Mouse (Mus musculus) thymus, postnatal 4 days (tissue): Measurements from ENCODE around the gene Lmbrd1.
"Not testable (repeated sequence)": the region's sequence is repeated elsewhere in the genome, so short reads cannot be mapped to it uniquely, and the experiment has no call there.

Experiments used
- DNase-seq: peaks from one replicate; pipeline ENCODE4 v3.0.0; 2021

The Lmbrd1 gene

DNA sequence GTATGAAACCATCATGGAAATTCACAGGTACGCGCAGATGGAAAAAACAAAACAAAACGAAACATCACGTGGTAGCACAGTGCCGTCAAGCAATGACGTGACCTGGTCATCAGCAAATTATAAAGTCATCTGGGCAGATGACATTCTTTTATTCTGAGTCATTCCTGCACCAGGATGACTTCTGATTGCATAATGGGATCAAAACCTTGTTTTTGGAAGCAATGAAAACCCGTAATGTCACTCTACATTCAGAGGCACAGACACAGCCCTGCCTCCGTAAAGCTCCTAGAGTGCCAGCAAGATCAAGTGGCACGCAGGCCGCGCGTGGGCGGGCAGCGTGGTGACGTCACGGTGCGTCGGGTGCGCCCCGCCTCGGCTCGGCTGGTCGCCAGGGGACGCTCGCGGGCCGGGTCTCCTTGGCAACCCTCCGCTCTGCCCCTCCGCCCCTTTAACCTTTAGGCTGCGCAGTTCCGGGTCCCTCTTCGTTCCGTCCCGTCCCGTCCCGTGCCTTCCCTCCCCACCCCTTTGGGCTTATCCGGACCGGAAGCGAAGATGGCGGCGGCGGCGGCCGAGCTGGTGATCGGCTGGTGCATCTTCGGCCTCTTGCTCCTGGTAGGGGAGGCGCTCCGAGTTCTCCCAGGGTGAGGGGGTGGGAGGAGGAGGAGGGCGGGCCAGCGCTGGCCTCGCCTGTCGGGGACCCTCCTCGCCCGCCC is at the start of gene Lmbrd1:
Gene Lmbrd1, plus strand, starts transcription at position 426 of the 713 bp plus-strand sequence.
- DNase-seq, result peak; percentile 99

DNA sequence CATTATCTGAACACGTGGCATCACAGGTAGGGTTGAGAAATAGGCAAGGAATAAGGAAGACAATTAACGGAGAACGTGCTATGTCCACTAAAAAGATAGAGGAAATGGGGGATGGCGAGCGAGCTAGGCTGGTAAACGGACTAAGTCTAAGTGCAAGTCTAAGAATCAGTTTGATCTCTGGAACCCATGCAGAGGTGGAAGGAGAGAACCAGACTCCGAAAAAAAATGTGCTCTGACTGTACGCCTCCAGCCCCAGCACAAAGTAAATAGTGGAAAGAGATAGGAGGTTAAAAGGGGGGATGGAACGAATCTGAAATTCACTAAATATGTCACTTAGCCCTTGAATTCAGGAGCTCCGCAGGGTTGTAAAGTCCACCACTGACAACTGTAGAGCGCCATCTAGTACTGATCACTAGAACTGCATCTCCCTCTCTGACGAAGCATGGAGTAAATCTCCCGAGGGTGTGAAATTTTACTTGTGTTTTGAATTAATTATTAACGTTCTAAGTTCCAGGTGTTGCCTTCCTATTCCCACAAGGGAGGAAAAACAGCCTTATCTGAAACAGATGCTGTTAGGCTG is 44.8 kb upstream of the Lmbrd1 start:
- DNase-seq, result no peak

DNA sequence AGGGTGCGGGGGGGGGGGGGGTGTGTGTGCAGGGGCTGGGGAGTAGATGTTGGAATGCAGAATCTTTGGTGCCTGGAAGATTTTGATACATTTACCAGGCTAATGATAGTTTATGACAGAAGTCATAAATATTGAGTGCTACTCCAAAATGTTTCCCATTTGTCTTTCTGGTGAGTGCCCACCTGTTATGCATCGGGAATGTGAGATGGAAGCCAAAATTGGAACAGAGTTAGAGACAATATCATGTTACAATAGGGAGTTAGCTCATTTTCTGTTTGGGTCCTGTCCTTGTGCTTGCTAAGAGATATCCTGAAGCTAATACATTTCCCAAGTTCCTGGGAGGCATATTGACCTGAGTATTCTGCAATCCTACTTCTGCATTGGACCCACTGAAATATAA is 28.3 kb upstream of the Lmbrd1 start:
- no peak for DNase-seq

DNA sequence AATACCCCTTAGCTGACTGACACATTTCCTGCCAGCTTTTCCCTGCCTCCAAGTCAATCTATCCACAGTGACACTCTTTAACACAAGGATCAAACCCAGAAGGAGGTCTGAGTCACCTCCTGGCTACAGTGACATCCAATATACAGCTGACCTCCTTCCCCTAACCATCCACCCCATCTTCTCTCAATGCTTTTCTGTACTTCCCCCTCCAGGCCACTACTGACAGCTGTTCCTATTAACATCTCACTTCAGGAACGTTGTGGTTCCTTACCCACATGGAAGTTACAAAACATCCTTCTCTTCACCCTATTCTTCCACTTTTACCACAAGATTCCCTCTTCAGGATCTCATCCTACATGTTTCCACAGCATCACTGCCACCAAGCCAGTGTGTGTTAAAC is 18.5 kb upstream of the Lmbrd1 start:
- no peak for DNase-seq

DNA sequence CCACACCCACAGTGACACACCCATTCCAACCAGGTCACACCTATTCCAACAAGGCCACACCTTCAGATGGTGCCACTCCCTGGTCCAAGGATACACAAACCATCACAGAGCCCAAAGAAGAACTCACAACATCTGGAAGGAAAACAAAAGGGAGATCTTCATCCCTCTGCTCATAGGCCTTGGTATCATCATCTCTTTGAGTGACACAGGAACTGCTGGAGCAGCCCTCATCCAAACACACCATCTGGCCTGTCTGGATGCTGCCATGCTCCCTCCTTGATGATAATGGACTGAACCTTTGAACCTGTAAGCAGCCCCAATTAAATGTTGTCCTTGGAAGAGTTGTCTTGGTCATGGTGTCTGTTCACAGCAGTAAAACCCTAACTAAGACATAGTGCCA is 17.8 kb upstream of the Lmbrd1 start:
- DNase-seq, result not testable (repeated sequence)

DNA sequence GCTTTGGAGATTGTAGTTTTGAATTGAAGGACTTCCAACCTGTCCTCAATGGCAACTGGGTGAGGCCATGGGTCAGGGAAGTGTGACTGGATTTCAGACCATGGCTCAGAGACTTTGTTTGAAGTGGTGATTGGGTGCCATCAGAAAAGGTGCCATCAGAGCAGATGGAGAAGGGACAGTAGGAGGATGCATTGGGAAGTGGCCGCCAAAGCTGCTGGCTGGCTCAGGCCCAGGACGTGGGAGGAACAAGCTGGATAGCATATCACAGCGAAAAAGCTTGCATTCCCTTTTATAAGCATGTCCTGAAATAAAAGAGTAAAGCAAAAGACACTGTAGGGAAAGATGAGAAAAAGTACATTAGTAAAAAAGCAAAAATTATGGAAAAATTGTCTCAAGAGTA is 16.9 kb upstream of the Lmbrd1 start:
- DNase-seq, result no peak

DNA sequence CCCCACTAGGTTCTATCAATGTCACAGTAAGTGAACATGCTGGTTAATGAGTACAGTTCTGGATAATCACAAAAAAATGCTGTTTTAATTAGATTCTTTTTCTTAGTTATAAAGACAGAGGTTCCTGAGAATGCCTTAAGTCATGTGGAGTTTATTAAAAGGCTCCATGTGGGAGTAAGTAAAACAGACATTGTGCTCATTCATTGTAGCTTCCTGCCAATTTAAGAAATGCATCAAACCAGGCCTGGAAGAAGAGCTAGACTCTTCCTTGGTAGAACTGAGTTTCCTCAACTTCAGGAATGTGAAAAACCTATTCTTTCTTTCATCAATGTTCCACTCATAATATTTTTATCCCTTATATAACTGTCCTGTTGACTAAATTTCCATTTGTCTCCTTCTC is 14.3 kb upstream of the Lmbrd1 start:
- no peak for DNase-seq

DNA sequence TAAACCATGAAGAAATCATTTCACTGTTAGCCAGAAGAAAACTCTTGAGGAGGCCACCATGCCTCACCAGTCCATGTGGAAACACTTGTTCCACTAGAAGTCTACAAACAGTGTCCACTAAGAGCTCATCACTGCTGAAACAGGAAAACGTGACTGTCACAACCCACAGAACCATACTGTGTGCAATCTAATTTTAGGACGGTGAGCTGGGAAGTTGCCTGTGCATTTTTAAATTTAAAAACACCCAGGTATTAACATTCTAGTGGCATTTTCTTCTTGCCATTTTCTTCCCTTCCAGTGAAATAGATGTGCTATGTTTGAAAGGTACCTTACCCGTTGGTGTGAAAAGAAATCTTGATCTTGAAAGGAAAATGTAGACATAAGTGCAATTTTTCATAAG is 5.2 kb upstream of the Lmbrd1 start:
- no peak for DNase-seq

DNA sequence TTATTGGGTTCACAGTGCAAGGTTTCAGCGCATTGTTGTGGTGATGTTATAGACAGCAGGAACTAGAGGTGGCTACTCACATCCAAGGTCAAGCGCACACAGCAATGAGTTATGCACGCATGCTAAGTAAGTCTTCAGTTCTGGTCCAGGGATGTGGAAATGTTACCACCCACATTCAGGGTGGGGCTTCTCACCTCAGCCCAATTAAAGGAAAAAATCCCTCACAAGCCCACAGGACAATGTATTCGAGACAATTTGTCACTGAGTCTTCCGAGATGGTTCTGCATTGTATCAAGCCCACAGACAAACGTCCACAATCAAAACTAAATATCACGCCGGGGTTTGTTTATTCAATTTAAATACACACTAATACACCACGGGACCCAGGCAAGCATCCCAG is 724 bp upstream of the Lmbrd1 start:
- no peak for DNase-seq

DNA sequence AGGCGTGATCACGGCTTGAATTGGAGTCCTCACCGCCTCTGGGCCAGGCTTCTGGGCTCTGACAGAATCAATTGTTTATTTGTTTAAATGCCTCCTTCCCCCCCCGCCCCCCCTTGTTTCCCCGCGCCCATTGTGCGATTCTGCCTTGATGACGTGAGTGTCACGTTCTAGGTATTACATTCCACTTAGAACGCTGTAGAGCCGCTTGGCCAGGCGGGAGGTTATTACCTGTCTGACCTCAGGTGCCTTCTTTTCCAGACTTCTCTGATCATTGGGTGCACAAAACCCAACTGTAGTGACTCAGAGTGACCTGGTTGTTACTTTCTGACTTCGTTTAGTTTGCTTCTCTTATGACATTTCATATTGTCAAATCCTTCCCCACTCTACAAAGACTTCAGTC is 641 bp downstream of the Lmbrd1 start:
- DNase-seq, result no peak

DNA sequence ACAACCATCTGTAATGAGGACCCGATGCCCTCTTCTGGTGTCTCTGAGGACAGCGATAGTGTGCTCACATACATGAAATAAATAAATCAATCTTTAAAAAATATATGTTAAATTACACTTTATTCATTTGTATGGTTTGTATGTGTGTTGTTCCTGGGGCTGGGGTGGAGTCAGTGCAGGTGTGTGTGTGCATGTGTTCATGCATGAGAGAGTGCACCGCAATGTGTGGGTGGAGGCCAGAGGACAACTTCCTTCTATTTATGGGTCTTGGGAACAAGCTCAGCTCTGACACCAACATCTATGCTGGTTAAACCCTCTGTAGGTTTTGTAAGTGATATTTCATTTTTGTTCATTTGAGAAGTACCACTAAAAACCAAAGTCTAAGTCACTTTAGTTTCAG is 2.6 kb downstream of the Lmbrd1 start:
- DNase-seq, result no peak

DNA sequence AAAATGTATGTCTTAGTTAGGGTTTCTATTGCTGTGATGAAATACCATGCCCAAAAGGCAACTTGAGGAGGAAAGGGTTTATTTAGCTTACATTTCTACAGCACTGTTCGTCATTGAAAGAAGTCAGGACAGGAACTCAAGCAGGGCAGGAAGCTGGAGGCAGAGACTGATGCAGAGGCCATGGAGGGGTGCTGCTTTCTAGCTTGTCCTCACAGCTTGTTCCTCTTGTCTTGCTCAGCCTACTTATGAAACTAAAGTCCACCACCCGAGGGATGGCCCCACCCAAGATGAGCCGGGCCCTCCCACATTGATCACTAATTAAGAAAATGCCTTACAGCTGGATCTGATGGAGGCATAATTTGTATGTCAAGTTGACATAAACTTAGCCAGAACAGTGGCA is 3.5 kb downstream of the Lmbrd1 start:
- DNase-seq, result no peak

DNA sequence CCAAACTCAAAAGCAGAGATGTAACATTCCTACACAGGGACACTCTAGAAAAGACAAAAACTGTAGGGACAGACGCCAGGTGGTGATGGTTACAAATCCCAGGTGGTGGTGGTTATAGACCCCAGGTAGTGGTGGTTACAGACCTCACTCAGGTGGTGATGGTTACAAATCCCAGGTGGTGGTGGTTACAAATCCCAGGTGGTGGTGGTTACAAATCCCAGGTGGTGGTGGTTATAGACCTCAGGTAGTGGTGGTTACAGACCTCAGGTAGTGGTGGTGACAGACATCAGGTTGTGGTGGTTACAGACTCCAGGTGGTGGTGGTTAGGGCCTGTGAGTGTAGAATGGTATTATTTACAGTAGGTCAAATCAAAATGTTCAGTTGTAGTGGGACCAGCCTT is 5.5 kb downstream of the Lmbrd1 start:
- DNase-seq, result no peak

DNA sequence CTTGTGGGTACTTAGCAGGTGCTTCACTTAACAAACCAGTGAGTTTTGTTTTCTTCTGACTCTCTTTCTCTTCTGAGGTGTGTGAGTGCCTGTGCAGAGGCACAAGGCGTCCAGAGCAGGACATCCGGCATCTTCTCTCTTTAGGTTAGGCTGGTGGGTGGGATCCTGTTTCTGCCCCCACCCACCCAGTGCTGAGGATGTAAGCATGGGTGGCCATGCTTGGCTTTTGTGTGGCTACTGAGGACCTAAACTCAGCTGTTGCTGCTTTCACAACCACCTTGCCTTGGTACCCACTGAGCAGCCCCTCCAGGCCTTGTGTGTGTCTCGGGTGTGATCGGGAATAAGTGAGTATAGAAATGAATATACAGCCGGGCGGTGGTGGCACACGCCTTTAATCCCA is 7.2 kb downstream of the Lmbrd1 start:
- no peak for DNase-seq

DNA sequence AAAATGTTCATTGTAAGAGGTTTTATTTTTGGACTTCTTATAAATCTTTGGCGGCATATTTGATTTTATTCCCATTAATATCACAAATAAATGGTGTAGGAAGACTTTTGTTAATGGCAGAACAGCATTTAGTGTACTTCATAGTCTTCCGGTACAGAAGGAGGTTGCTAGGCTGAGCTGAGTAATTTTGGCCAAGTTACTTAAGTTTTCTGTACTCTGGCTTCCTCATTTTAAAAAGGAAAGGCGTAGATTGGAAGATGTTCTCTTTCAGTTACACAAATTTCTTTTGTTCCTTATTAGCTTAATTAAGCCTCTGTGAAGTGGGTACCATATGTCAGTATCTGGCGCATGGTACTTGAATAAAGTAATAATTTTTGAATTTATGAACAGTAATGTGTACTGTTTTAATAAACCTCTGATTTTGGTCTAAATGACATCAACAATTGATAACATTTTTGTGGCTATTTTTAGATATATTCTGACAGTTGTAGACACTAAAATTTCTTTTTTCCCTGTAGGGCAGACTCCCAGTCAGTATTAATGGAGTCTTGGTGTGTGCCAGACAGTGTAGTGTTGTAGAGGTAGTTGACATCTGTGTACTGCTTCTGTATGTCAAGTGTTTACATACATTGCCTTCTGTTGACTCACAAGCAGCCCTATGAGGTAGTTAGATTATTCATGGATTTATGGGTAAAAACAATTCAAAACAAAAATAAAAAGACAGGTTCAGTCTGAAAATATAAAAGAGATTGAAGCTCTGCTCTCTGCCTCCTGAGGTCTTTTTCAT is 8.0 kb downstream of the Lmbrd1 start:
- no peak for DNase-seq

DNA sequence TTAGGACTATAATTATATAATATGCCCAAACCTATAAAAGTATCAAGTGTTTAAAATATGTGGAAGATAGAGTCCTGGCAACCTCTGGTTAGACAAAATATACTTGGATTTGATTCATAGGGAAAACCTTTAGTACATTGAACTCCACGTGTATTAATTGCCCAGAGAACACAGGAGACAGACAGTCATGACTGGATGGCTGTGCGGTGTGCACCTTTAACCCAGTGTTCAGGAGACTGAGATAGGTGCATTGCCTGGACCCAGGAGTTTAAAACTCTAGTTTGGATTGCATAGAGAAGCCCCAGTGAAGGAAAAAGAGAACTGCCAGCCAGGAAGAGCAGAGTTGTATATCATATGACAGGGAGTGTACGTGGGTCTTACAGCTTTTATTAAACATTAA is 19.2 kb downstream of the Lmbrd1 start:
- no peak for DNase-seq

DNA sequence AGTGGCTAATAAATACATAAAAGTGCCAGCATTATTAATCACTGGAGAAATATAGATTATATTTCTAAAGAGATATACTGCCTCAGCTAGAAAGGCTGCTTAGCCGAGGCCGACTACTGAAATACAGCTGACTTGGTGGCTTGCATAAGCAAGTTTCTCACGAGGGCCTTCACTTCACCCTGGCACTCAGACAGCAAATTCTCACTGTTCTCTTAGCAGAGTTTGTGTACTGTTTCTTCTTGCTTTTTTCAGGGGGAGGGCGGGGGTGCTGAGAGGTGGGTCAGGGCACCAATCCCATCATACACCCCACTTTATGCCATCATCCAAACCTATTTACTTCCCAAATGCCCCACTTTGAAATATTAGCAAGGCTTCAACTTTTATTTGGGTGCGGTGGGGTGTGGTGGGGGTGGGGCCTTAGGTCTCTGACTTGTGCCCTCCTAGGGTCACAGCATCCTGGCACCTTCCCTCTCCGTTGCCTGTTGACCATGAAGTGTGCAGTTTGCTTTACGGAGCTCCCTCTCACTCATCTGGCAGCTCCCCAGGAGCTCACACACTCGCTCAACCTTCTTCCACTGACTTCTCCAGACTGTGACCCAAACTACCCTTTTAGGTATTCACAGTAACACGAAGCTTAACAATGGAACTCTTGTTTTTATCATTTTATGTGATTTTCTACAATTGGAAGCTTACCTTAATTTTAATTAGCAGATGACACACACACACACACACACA is 19.9 kb downstream of the Lmbrd1 start:
- DNase-seq, result no peak

DNA sequence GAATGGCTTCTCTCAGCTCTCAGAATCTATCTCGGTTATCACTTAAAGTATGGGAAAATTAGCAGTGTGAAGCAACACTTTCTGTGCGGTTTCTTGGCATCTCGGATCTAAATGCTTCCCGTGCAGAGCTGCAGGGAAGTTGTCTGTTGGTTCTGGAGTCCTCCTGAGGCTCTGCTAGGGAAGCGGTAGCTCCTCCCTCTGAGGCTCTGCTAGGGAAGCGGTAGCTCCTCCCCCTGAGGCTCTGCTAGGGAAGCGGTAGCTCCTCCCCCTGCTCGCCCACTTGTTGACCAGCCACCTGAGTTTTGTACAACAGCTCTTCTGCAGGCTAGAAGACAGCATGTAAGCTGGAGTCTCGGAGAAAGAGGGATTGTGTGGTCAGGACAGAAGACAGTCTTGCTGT is 20.9 kb downstream of the Lmbrd1 start:
- DNase-seq, result no peak

DNA sequence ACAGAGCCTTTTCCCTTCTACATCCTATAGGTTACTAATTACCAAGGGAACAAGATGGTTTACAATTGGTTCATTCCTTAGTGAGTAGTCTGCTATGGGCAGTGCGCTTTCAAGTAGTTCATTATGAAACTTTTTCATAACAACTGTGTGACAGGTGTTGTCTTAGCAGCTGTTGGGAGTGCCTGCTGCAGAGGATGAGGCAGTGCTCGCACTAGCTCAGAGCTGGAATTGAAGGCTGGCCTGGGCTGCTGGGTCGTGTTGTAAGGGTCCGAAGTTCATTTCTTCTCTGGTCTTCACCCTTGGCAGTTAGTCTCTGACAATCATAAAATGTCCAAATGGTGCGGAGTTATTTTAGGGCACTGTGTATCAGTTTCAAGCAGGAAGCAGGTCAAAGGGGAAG is 21.8 kb downstream of the Lmbrd1 start:
- DNase-seq, result no peak

DNA sequence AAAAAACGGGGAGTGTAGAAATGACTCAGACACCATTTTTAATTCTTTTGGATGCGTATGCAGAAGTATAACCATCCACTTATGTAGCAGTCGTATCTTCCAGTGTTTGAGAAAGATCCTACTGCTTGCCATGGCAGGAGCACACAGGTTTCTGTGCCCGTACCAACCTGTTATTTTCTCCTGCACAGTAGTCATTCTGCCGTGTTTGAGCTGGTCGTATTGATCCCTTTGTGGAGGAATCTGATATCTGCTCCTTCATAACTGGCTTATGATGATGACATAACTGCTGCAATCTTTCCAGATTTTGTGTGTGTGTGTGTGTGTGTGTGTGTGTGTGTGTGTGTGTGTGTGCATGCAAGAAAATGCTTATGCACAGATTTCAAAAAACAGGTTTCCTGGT is 25.4 kb downstream of the Lmbrd1 start:
- no peak for DNase-seq

DNA sequence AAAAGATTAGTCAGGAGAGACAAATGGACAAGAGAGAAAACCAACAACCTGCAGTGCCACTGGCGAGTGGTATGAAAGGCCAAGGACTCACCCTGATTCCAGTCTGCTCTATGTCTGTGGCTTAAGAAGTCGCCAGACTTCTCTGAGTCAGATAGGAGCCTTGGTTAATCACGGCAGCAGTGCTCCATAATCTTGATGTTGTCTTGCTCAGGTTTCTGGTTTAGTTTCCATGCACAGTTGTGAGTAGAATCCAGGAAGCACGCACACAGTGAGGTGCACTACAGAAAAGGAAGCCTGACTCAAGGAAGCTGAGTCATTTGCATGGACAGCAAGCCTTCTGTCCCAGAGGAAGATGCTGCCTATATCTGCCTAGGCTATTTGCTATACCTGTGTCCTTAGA is 37.9 kb downstream of the Lmbrd1 start:
- no peak for DNase-seq

DNA sequence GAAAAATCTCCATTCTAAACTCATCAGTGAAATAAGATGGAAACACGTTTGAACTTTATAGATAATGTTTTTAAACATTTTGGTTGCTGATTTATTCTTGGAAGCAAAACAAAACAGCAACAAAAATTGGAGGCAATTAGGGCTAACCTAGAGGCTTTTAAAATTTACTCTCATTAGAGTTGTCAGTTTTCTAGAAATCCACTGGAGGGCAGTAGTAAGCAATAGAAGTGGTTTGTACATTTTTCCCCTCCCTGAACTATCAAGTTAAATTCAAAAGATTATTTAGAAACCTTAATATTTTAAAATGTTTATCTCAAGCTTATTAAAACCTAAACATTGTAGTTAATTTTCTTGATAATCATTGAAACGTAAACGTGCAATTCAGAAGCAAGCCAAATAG is 41.2 kb downstream of the Lmbrd1 start:
- no peak for DNase-seq

DNA sequence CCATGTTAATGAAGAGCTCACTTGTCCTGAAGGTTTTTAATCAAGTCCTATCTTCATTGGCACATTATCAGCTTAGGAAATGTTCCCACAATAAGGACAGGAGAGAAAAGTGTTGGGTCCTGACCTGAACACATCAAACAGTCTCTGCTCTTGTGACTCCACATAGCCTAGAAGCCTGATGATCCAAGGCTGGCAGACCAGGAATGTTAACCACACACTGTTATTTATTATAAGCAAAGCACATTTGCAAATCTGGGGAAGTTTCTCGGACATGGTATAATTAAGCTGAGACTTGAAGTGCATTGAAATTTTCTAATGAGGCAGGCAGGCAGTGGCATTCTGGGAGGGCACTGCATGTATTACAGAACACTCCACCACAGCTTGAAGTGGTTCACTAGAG is 41.8 kb downstream of the Lmbrd1 start:
- DNase-seq, result no peak

DNA sequence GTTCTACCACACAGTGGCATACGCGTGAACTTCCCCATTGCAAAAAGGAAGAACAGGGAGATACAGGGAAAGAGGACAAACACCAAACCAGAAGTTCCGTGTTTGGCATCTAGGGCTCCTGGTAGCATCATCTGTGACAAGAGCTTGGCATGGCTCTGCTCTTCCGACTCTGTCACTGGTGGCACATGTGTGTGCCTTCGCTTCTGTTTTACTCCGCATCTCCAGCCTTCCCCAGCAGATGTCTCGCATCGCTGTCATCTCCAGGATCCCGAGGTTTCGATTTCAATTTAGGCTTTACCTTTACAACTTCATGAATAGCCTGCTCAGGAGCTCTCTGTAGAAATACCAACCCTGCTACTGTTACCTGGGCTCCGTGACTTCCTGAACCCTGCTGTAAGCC is 51.4 kb downstream of the Lmbrd1 start:
- DNase-seq, result no peak
